Mouse (Mus musculus): ENCODE measurements at regions not wholly inside any gene's neighbourhood (a gene's known extent, or its start where the extent isn't known, plus 50 kb on each side); places are given as distances from the start of the nearest gene placed in this dataset.

DNA sequence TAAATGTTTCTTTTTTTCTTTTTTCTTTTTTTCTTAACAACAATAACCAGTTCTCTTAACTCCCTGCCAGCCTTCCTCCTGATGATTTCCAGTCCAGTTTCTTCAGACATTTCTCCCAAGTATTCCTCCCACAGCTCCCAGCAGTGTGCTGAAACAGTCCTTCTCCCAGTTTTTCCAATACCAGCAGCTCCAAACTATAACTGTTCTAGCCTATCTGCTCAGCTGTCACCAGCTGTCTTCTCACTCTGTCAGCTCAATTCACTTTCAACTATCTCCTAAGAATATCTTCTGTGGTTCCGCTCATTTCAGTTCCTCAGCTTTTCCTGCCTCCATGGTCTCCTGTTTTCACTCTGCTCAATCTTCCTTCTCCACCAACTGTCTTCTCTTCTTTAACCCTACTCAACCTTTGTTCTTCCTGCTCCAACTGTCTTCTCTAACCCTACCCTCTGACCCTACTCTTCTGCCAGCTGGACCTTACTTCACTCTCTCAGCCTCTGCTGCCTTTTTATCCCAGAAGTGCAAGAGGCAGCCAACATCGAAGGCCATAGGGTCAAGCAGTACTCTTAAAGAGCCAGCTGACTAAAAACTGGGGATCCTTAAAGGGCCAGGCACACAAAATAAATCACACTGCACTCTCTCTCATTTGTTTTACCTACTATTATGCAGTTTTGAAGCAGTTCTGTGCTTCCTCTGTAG lies 224.0 kb downstream of the Rsl24d1 start:
- TF ChIP-seq E2F4 (IDR thresholded peaks at IDR 0.05; ENCODE audit: borderline replicate concordance, low read depth, low read length) (no peak), POLR2AphosphoS5 (IDR thresholded peaks at IDR 0.05; ENCODE audit: borderline replicate concordance, low read depth, low read length) (no peak), SIN3A (IDR thresholded peaks at IDR 0.05; ENCODE audit: low read length) (no peak), CTCF (IDR thresholded peaks at IDR 0.05 in 2 of 3, conservative IDR thresholded peaks at IDR 0.05 in 1 of 3; ENCODE audit: control insufficient read depth in 1 of 3, insufficient read depth in 1 of 3, low read depth in 2 of 3, low read length in 3 of 3, poor library complexity in 1 of 3, severe bottlenecking in 1 of 3) (no peak), EP300 (IDR thresholded peaks at IDR 0.05; ENCODE audit: low read depth in 1 of 2, low read length in 2 of 2) (no peak), MAFK (IDR thresholded peaks at IDR 0.05; ENCODE audit: borderline replicate concordance, low read depth, low read length) (no peak), NELFE (IDR thresholded peaks at IDR 0.05; ENCODE audit: low read depth, low read length) (no peak), HCFC1 (IDR thresholded peaks at IDR 0.05; ENCODE audit: low read depth, low read length) (no peak), MAX (IDR thresholded peaks at IDR 0.05; ENCODE audit: low read length) (no peak), KAT2A (conservative IDR thresholded peaks at IDR 0.05; ENCODE audit: low read depth, low read length) (no peak), POLR2A (IDR thresholded peaks at IDR 0.05; ENCODE audit: control insufficient read depth in 1 of 2, insufficient read depth in 1 of 2, low read depth in 1 of 2, low read length in 2 of 2, poor library complexity in 1 of 2) (no peak), CHD1 (IDR thresholded peaks at IDR 0.05; ENCODE audit: low read depth, low read length) (no peak), TCF12 (IDR thresholded peaks at IDR 0.05; ENCODE audit: low read depth, low read length) (no peak), ZKSCAN1 (IDR thresholded peaks at IDR 0.05; ENCODE audit: low read depth, low read length) (no peak)

All from MEL (cell line).